Mouse (Mus musculus) CH12.LX (cell line): ENCODE measurements around the gene Slc6a19.

ENCODE experiments used
- CTCF ChIP-seq, 2 experiments: IDR thresholded peaks in 1 of 2; conservative IDR thresholded peaks in 1 of 2; 2 replicates each; pipeline ENCODE4 v1.5.1; 2011 to 2012; ENCODE audit warnings: low read depth in 2 of 2, low read length in 2 of 2, improper control_type of control experiment in 1 of 2, inconsistent platforms in 1 of 2, mild to moderate bottlenecking in 1 of 2, moderate library complexity in 1 of 2
- E2F4 ChIP-seq: IDR thresholded peaks from 2 replicates; pipeline ENCODE4 v1.6.1; 2011; ENCODE audit warnings: low read depth, low read length, improper control_type of control experiment; ENCODE audit not compliant: insufficient replicate concordance
- MAFK ChIP-seq: IDR thresholded peaks from 2 replicates; pipeline ENCODE4 v1.6.1; 2011; ENCODE audit warnings: low read length, improper control_type of control experiment; ENCODE audit not compliant: insufficient replicate concordance
- PAX5 ChIP-seq: IDR thresholded peaks from 2 replicates; pipeline ENCODE4 v1.6.1; 2012; ENCODE audit warnings: low read length, inconsistent platforms, mixed read lengths
- SMC3 ChIP-seq: IDR thresholded peaks from 2 replicates; pipeline ENCODE4 v1.6.1; 2011; ENCODE audit warnings: low read depth, low read length, improper control_type of control experiment
- USF1 ChIP-seq: IDR thresholded peaks from 2 replicates; pipeline ENCODE4 v1.6.1; 2014; ENCODE audit warnings: low read depth, mild to moderate bottlenecking, inconsistent platforms, low read length, improper control_type of control experiment

GRCm38 (mm10) chr13:73660163-73660695, 44.4 kb downstream of the Slc6a19 start:
- TF ChIP-seq CTCF (conservative IDR thresholded peaks at IDR 0.05 in 1 of 2, IDR thresholded peaks at IDR 0.05 in 1 of 2; ENCODE audit: low read depth in 2 of 2, low read length in 2 of 2) (no peak), USF1 (no peak), E2F4 (no peak), SMC3 (no peak), PAX5 (no peak), MAFK (no peak)
